9 mouse cellular contexts compared by ENCODE assay signal in genomic region chr2:27428071-27428470, GRCm38 (mm10). TPM values are rescaled to one million over a fixed set of nuclear protein-coding genes. Genes with fewer than 3 reads are reported as not detected.
A peak's percentile ranks its signal among the peaks of the same experiment; 100 is the strongest.
DNase-seq lines count a peak whose midpoint lies in the region; ATAC-seq lines count a peak whose summit lies in the region.
"Had no signal": no experiment of that assay in that cellular context is flagged by ENCODE, and none has a peak within 500 bp of the region (broad histone marks: within the 10 kb centered on the region; RNA-seq: fewer than 3 reads in every experiment).

No protein-coding gene starts in this region.

- H3K36me3 ChIP-seq in intestine, embryonic 14.5 days (ENCODE audit: control insufficient read depth, insufficient read depth, low read length) = no peaks in the 10 kb centered on the region
- H3K36me3 ChIP-seq in intestine, embryonic 16.5 days (ENCODE audit: control insufficient read depth, insufficient read depth, low read length) = no peaks in the 10 kb centered on the region
- no peaks in the 10 kb centered on the region for H3K36me3 ChIP-seq in midbrain, embryonic 16.5 days (ENCODE audit: control insufficient read depth, insufficient read depth, low read length)

- WGBS in intestine, embryonic 14.5 days = under 1% methylated on average over 4 of the region's 4 CpGs
- WGBS in intestine, embryonic 16.5 days = 0% methylated on average over 4 of the region's 4 CpGs
- WGBS in midbrain, embryonic 16.5 days = 0% methylated on average over 4 of the region's 4 CpGs

- no peak overlapping the region for H3K4me3 ChIP-seq in intestine, embryonic 14.5 days (ENCODE audit: low read depth, low read length)
- no peak overlapping the region for H3K4me3 ChIP-seq in intestine, embryonic 16.5 days (ENCODE audit: low read length)
- H3K4me3 ChIP-seq in midbrain, embryonic 16.5 days (ENCODE audit: low read depth, low read length) = no peak overlapping the region

- H3K9me3 ChIP-seq in intestine, embryonic 14.5 days (ENCODE audit: control insufficient read depth, low read length) = no peaks in the 10 kb centered on the region
- no peaks in the 10 kb centered on the region for H3K9me3 ChIP-seq in intestine, embryonic 16.5 days (ENCODE audit: control insufficient read depth, low read length)
- no peaks in the 10 kb centered on the region for H3K9me3 ChIP-seq in midbrain, embryonic 16.5 days (replicated peaks; ENCODE audit: control insufficient read depth, low read length, poor library complexity, severe bottlenecking)

- H3K4me2 ChIP-seq in intestine, embryonic 14.5 days (ENCODE audit: low read length) = no peak overlapping the region
- H3K4me2 ChIP-seq in intestine, embryonic 16.5 days (ENCODE audit: low read depth, low read length) = no peak overlapping the region
- no peak overlapping the region for H3K4me2 ChIP-seq in midbrain, embryonic 16.5 days (ENCODE audit: low read length)

- H3K4me1 ChIP-seq in intestine, embryonic 14.5 days (replicated peaks; ENCODE audit: control insufficient read depth, insufficient read depth, low read length) = peaks cover 24% of the 10 kb centered on the region
- peaks cover 29% of the 10 kb centered on the region for H3K4me1 ChIP-seq in intestine, embryonic 16.5 days (ENCODE audit: control insufficient read depth, insufficient read depth, low read length)
- peaks cover 25% of the 10 kb centered on the region for H3K4me1 ChIP-seq in midbrain, embryonic 16.5 days (ENCODE audit: control insufficient read depth, insufficient read depth, low read length)

- peak; percentile 92 for DNase-seq in intestine, embryonic 14.5 days (ENCODE audit: low spot score)
- DNase-seq in cerebellum, postnatal 36 days = peak; percentile 84 to 87
- DNase-seq in gastrocnemius, adult 18-20 months (ENCODE audit: low spot score) = peak; percentile 86
- DNase-seq in kidney, adult 11 months = peak; percentile 65
- DNase-seq in left cerebral cortex, postnatal 4 days = peak; percentile 87
- DNase-seq in spleen, postnatal 10 days (ENCODE audit: low spot score in 2 of 2) = peak; percentile 78 to 88

- intact Hi-C loops in left cerebral cortex, postnatal 4 days (cut with DNase I) = loop anchor here (2.0 kb wide), 1 partner anchor 139 kb away; no protein-coding TSS in a partner anchor

- H3K9ac ChIP-seq in intestine, embryonic 14.5 days (ENCODE audit: low read length) = no peak overlapping the region
- no peak overlapping the region for H3K9ac ChIP-seq in intestine, embryonic 16.5 days (ENCODE audit: low read depth, low read length)
- H3K9ac ChIP-seq in midbrain, embryonic 16.5 days (ENCODE audit: low read depth, low read length) = no peak overlapping the region

- ATAC-seq in intestine, embryonic 14.5 days (replicated peaks; ENCODE audit: low FRiP score, low TSS enrichment, low read depth) = no peak; the same call in 1 of the 2 replicates
- ATAC-seq in intestine, embryonic 16.5 days = no peak
- ATAC-seq in midbrain, embryonic 16.5 days = peak; percentile 34
- ATAC-seq: Patski had no signal

- H3K27me3 ChIP-seq in intestine, embryonic 14.5 days (replicated peaks; ENCODE audit: control insufficient read depth, insufficient read depth, low read length) = no peaks in the 10 kb centered on the region
- H3K27me3 ChIP-seq in intestine, embryonic 16.5 days (replicated peaks; ENCODE audit: control insufficient read depth, insufficient read depth, low read length) = no peaks in the 10 kb centered on the region
- H3K27me3 ChIP-seq in midbrain, embryonic 16.5 days (ENCODE audit: control insufficient read depth, insufficient read depth, low read depth, low read length) = no peaks in the 10 kb centered on the region
- H3K27me3 ChIP-seq: Patski had no signal

- no peak overlapping the region for H3K27ac ChIP-seq in intestine, embryonic 14.5 days (ENCODE audit: low read depth)
- H3K27ac ChIP-seq in intestine, embryonic 16.5 days (ENCODE audit: low read length) = no peak overlapping the region
- 0 out of 2 replicates have a peak overlapping the region, but pooled peaks have one; percentile 15 for H3K27ac ChIP-seq in midbrain, embryonic 16.5 days (ENCODE audit: low read length)

RNA-seq across cellular contexts. Expression of gene Vav2, which starts 1.2 kb away (rescaled TPM):
- 7.2 and 7.5 TPM in 2 replicates for polyA plus RNA-seq in intestine, embryonic 14.5 days (2014; fragmentation: Nextera tagmentation; extraction: Ambion mirVana)
- polyA plus RNA-seq in intestine, embryonic 16.5 days (2015; fragmentation: Nextera tagmentation; extraction: Ambion mirVana) = 4.1 and 4.8 TPM in 2 replicates
- total RNA-seq in gastrocnemius, adult 18-20 months (2021) = 1 to 10 TPM; 1.9 to 3.1 TPM
- 10 to 100 TPM; 59.2 to 60.4 TPM for total RNA-seq in left cerebral cortex, postnatal 4 days (2021)
- 9.2 and 12.6 TPM in 2 replicates for polyA plus RNA-seq in midbrain, embryonic 16.5 days (2015; fragmentation: Nextera tagmentation; extraction: Ambion mirVana)

RNA-seq across cellular contexts. Expression of gene Brd3os, which starts 14.1 kb away (rescaled TPM):
- polyA plus RNA-seq in intestine, embryonic 14.5 days (2014; fragmentation: Nextera tagmentation; extraction: Ambion mirVana) = 7.7 and 9.0 TPM in 2 replicates
- polyA plus RNA-seq in intestine, embryonic 16.5 days (2015; fragmentation: Nextera tagmentation; extraction: Ambion mirVana) = 4.6 and 5.5 TPM in 2 replicates
- 1 to 10 TPM in 1 of 2 experiments, under 1 TPM in 1; 0.57 to 1.8 TPM for total RNA-seq in gastrocnemius, adult 18-20 months (2021)
- total RNA-seq in left cerebral cortex, postnatal 4 days (2021) = 10 to 100 TPM; 23.6 to 27.2 TPM
- polyA plus RNA-seq in midbrain, embryonic 16.5 days (2015; fragmentation: Nextera tagmentation; extraction: Ambion mirVana) = 42.0 and 43.0 TPM in 2 replicates
